Mouse (Mus musculus): ENCODE data around the gene N4bp1. TPM values are rescaled to one million over a fixed set of nuclear protein-coding genes. Genes with fewer than 3 reads are reported as not detected.

N4bp1 gene
- polyA plus RNA-seq (2015; fragmentation: Nextera tagmentation; extraction: Ambion mirVana), result 4.1 and 4.4 TPM in 2 replicates

DNA sequence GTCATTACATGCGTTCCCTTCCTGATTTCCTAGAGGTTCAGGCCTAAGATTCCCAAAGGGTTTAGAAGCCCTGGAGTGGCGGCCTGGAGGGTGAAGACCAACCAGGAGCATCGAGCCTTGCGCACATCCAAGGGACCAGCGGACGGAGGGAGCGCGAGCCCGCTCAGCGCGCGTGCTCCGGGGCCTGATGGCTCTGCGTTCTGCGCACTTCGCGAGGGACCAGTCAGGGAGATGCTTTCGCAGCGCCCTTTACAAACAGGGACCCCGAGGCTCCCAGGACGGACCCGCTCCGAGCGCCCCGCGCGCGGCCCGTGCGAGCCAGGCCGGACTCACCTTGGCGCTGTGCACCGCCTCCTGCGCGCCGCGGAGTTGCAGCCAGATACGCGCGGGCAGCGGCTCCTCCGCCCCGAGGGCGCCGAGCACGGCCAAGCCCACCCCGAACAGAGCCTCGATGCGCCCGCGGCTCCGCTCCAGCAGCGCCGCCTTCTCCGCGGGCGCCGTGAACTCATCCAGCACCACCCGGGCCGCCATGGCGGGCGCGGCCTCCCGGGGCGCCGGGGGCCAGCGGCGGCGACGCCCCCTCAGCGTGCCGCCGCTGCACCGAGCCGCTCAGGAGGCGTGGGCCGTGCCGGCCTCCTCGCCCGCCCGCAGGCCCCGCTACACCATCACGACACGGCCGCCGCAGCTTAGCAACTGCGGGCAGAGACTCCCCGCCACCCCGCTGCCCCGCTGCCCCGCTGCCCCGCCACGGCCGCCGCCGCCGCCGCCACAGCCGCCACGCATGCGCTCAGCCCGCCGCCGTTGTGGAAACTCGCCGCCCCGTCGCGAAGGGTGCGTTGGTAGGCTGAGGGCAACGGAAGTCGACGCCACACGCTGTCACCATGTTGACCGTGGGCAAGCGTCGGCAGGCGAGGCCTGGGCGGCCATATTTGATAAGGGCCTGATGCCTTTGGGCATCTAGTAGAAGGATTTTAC lies at the start of gene N4bp1:
TSS of gene N4bp1 (minus strand) at position 770 of the 975 bp plus-strand sequence.

Other genes starting within 250 kb of the N4bp1 start
- 6.2 and 7.3 TPM in 2 replicates for gene Gm10638, start 139.6 kb downstream of the N4bp1 start, polyA plus RNA-seq (2015; fragmentation: Nextera tagmentation; extraction: Ambion mirVana)
- gene Siah1a, start 139.3 kb downstream of the N4bp1 start, polyA plus RNA-seq (2015; fragmentation: Nextera tagmentation; extraction: Ambion mirVana), result 26.1 and 30.9 TPM in 2 replicates